Comparison of ENCODE assay signal across 27 mouse cellular contexts in the genomic region with DNA sequence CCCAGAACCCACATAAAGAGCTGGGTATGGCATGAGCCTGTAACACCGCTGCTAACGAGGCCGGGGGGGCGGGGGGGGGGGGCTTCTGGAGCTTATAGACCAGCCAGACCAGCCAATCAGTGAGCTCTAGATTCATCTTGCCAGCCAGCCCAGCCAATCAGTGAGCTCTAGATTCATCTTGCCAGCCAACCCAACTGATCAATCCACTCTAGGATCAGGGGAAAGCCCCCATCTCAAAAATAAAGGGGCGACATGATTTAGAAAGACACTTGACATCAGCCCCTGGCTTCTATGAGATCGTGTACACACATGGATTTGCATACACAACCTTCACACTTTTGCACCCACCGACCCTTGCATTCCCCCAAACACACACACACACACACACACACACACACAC. TPM values are rescaled to one million over a fixed set of nuclear protein-coding genes. Genes with fewer than 3 reads are reported as not detected.
DNase-seq lines count a peak whose midpoint lies in the region; ATAC-seq and TF ChIP-seq lines count a peak whose summit lies in the region.
"Had no signal": no experiment of that assay in that cellular context is flagged by ENCODE, and none has a peak within 500 bp of the region (broad histone marks: within the 10 kb centered on the region; RNA-seq: fewer than 3 reads in every experiment).

No protein-coding gene starts in this region.

- TF ChIP-seq RAD21 in CH12.LX (IDR thresholded peaks at IDR 0.05; ENCODE audit: low read depth, low read length): no peak

- no peak for ATAC-seq in intestine, postnatal 0 days
- ATAC-seq in forebrain, embryonic 11.5 days (replicated peaks; ENCODE audit: low FRiP score): no peak
- no peak for ATAC-seq in stomach, postnatal 0 days (ENCODE audit: low FRiP score, low TSS enrichment)
- ATAC-seq: activated CD4-positive, CD25-positive, alpha-beta regulatory T cell, adult 4 months; CD4-positive, CD25-positive, alpha-beta regulatory T cell, adult 4 months; Patski had no signal

- H3K4me1 ChIP-seq in CH12.LX (ENCODE audit: control insufficient read depth in 1 of 2, insufficient read depth in 2 of 2): peaks cover 22 to 67% of the 10 kb centered on the region in 2 experiments
- H3K4me1 ChIP-seq in intestine, postnatal 0 days (replicated peaks; ENCODE audit: control insufficient read depth, insufficient read depth, low read length): no peaks in the 10 kb centered on the region
- H3K4me1 ChIP-seq in forebrain, embryonic 11.5 days (replicated peaks; ENCODE audit: control insufficient read depth, insufficient read depth, low read length): no peaks in the 10 kb centered on the region
- H3K4me1 ChIP-seq in stomach, postnatal 0 days (replicated peaks; ENCODE audit: control insufficient read depth, insufficient read depth): no peaks in the 10 kb centered on the region

- in situ Hi-C loops in CH12.LX (cut with MboI; ENCODE audit: low pct_ligation_motif_present, low pct_unique_long_range_greater_than_20kb, low sequenced_read_pairs): no loop called here

- H3K27ac ChIP-seq in CH12.LX (ENCODE audit: insufficient read depth, low read depth): peak overlapping the region; percentile 57; the same call in 1 of the 2 replicates
- H3K27ac ChIP-seq in intestine, postnatal 0 days (ENCODE audit: low read depth, low read length): no peak overlapping the region
- H3K27ac ChIP-seq in forebrain, embryonic 11.5 days (ENCODE audit: low read depth, low read length): no peak overlapping the region
- H3K27ac ChIP-seq in stomach, postnatal 0 days (replicated peaks): no peak overlapping the region

- TF ChIP-seq EP300 in CH12.LX (IDR thresholded peaks at IDR 0.05; ENCODE audit: low read length): 0 out of 2 replicates have a peak, but pooled peaks have one; percentile 3
- TF ChIP-seq EP300 in stomach, postnatal 0 days (optimal IDR thresholded peaks at IDR 0.05): no peak

- H3K9ac ChIP-seq in CH12.LX (ENCODE audit: insufficient read depth, low read depth): no peak overlapping the region
- H3K9ac ChIP-seq in intestine, postnatal 0 days (ENCODE audit: low read depth, low read length): no peak overlapping the region
- H3K9ac ChIP-seq in forebrain, embryonic 11.5 days (ENCODE audit: low read length): no peak overlapping the region
- H3K9ac ChIP-seq in stomach, postnatal 0 days (ENCODE audit: low read length): no peak overlapping the region

- TF ChIP-seq CTCF in CH12.LX (conservative IDR thresholded peaks at IDR 0.05 in 1 of 2, IDR thresholded peaks at IDR 0.05 in 1 of 2; ENCODE audit: low read depth in 2 of 2, low read length in 2 of 2): no peak
- no peak for TF ChIP-seq CTCF in intestine, postnatal 0 days (IDR thresholded peaks at IDR 0.05; ENCODE audit: low read depth)
- TF ChIP-seq CTCF in stomach, postnatal 0 days (IDR thresholded peaks at IDR 0.05; ENCODE audit: low read depth): no peak

- no peaks in the 10 kb centered on the region for H3K9me3 ChIP-seq in CH12.LX (replicated peaks; ENCODE audit: low read length)
- H3K9me3 ChIP-seq in intestine, postnatal 0 days (ENCODE audit: control insufficient read depth): no peaks in the 10 kb centered on the region
- no peaks in the 10 kb centered on the region for H3K9me3 ChIP-seq in forebrain, embryonic 11.5 days (ENCODE audit: control insufficient read depth, low read length)
- H3K9me3 ChIP-seq in stomach, postnatal 0 days (ENCODE audit: control insufficient read depth, low read length): no peaks in the 10 kb centered on the region

- dilution Hi-C loops in CH12.LX (cut with MboI; ENCODE audit: extremely low pct_ligation_motif_present, extremely low pct_unique_long_range_greater_than_20kb, low sequenced_read_pairs): no loop called here

- no peaks in the 10 kb centered on the region for H3K27me3 ChIP-seq in CH12.LX (replicated peaks)
- no peaks in the 10 kb centered on the region for H3K27me3 ChIP-seq in splenic B cell, adult 2 months (ENCODE audit: control insufficient read depth, insufficient read depth, low read length, poor library complexity, severe bottlenecking)
- H3K27me3 ChIP-seq in intestine, postnatal 0 days (replicated peaks; ENCODE audit: control insufficient read depth, insufficient read depth, low read length): no peaks in the 10 kb centered on the region
- H3K27me3 ChIP-seq in forebrain, embryonic 11.5 days (ENCODE audit: control insufficient read depth, insufficient read depth, low read length): no peaks in the 10 kb centered on the region
- H3K27me3 ChIP-seq in stomach, postnatal 0 days (ENCODE audit: control insufficient read depth, insufficient read depth, low read length): no peaks in the 10 kb centered on the region
- H3K27me3 ChIP-seq: Patski had no signal

- no peaks in the 10 kb centered on the region for H3K36me3 ChIP-seq in CH12.LX (replicated peaks in 1 of 2; ENCODE audit: control insufficient read depth in 1 of 2, insufficient read depth in 1 of 2, low read length in 1 of 2)
- no peaks in the 10 kb centered on the region for H3K36me3 ChIP-seq in splenic B cell, adult 2 months (ENCODE audit: control insufficient read depth, insufficient read depth, low read length, poor library complexity, severe bottlenecking)
- H3K36me3 ChIP-seq in intestine, postnatal 0 days (ENCODE audit: control insufficient read depth, insufficient read depth): no peaks in the 10 kb centered on the region
- H3K36me3 ChIP-seq in forebrain, embryonic 11.5 days (ENCODE audit: control insufficient read depth, insufficient read depth, low read length): no peaks in the 10 kb centered on the region
- no peaks in the 10 kb centered on the region for H3K36me3 ChIP-seq in stomach, postnatal 0 days (ENCODE audit: control insufficient read depth, insufficient read depth, low read length)
- H3K36me3 ChIP-seq: G1E had no signal

- 66% methylated on average over 7 of the region's 7 CpGs for WGBS in intestine, postnatal 0 days
- 79% methylated on average over 7 of the region's 7 CpGs for WGBS in forebrain, embryonic 11.5 days
- WGBS in stomach, postnatal 0 days: 94% methylated on average over 6 of the region's 7 CpGs

- peak overlapping the region; percentile 85 for H3K4me2 ChIP-seq in CH12.LX (ENCODE audit: insufficient read depth, low read depth, poor library complexity, severe bottlenecking)
- no peak overlapping the region for H3K4me2 ChIP-seq in intestine, postnatal 0 days (replicated peaks; ENCODE audit: low read depth)
- no peak overlapping the region for H3K4me2 ChIP-seq in forebrain, embryonic 11.5 days (ENCODE audit: low read depth, low read length, severe bottlenecking)
- no peak overlapping the region for H3K4me2 ChIP-seq in stomach, postnatal 0 days (replicated peaks; ENCODE audit: low read depth)

- no peaks in the 10 kb centered on the region for H3K79me2 ChIP-seq in CH12.LX (replicated peaks; ENCODE audit: control insufficient read depth, extremely low read depth, insufficient read depth, poor library complexity, severe bottlenecking)

- H3K4me3 ChIP-seq in CH12.LX (replicated peaks in 1 of 3; ENCODE audit: low read depth in 2 of 3, low read length in 2 of 3, poor library complexity in 1 of 3): no peak overlapping the region
- no peak overlapping the region for H3K4me3 ChIP-seq in intestine, postnatal 0 days (ENCODE audit: low read depth, low read length)
- H3K4me3 ChIP-seq in forebrain, embryonic 11.5 days (ENCODE audit: low read depth, low read length): no peak overlapping the region
- H3K4me3 ChIP-seq in stomach, postnatal 0 days (ENCODE audit: low read depth, low read length): no peak overlapping the region

- no peak for TF ChIP-seq POLR2A in CH12.LX (IDR thresholded peaks at IDR 0.05; ENCODE audit: low read depth, low read length)

- peak; percentile 29 to 55 for DNase-seq in B cell, adult 2 months
- DNase-seq in CH12.LX (ENCODE audit: extremely low read depth) (peak; percentile 89), R1 (ENCODE audit: low read depth, low spot score) (peak; percentile 30)
- peak; percentile 27 for DNase-seq in splenic B cell, adult 2 months (ENCODE audit: low read depth, low spot score)
- DNase-seq in forebrain, embryonic 11.5 days (ENCODE audit: low spot score): no peak
- no peak for DNase-seq in stomach, postnatal 0 days (ENCODE audit: low spot score)
- no peak for DNase-seq in embryo, embryonic 10.5 days (ENCODE audit: low spot score)
- DNase-seq: adrenal gland, adult 2 months; adrenal gland, adult 8-10 months; adrenal gland, postnatal 10 days; adrenal gland, postnatal 14 days; adrenal gland, postnatal 25 days; adrenal gland, postnatal 36 days; cerebellum, adult 11 months; cerebellum, adult 11-12 months; cerebellum, adult 18-20 months; cerebellum, adult 2 months; cerebellum, adult 8-10 months had no signal

TF ChIP-seq in CH12.LX, 34 proteins besides CTCF, POLR2A, EP300 and RAD21:
- TF ChIP-seq TBP (conservative IDR thresholded peaks at IDR 0.05; ENCODE audit: low read depth, low read length) (peak; percentile 61; the same call in 1 of the 2 replicates), ELF1 (IDR thresholded peaks at IDR 0.05; ENCODE audit: low read depth, low read length) (no peak), BHLHE40 (IDR thresholded peaks at IDR 0.05; ENCODE audit: low read depth, low read length) (peak; percentile 42; the same call in 1 of the 2 replicates)

RNA-seq across cellular contexts. Expression of gene Ackr3, which starts 23.3 kb away (rescaled TPM):
- total RNA-seq in CH12.LX (2012; rRNA removed): 10.1 and 13.1 TPM in 2 replicates
- 18.0 and 23.1 TPM in 2 replicates for total RNA-seq in CH12.LX (2014; rRNA removed)
- polyA plus RNA-seq in CH12.LX (2012; ENCODE audit: insufficient read length, low read depth): 25.6 and 34.4 TPM in 2 replicates
- 8.9 and 9.2 TPM in 2 replicates for polyA plus RNA-seq in intestine, postnatal 0 days (2015; fragmentation: Nextera tagmentation; extraction: Ambion mirVana)
- 31.2 and 31.9 TPM in 2 replicates for polyA plus RNA-seq in forebrain, embryonic 11.5 days (2014; fragmentation: Nextera tagmentation; extraction: Ambion mirVana)
- 14.6 and 15.6 TPM in 2 replicates for polyA plus RNA-seq in stomach, postnatal 0 days (2015; fragmentation: Nextera tagmentation; extraction: Ambion mirVana)
- total RNA-seq: MEL had no signal
- polyA plus RNA-seq: CD4-positive, CD25-positive, alpha-beta regulatory T cell, adult 4 months; G1E had no signal

RNA-seq across cellular contexts. Expression of gene Iqca, which starts 27.3 kb away (rescaled TPM):
- not detected in 2 replicates for total RNA-seq in CH12.LX (2012; rRNA removed)
- total RNA-seq in CH12.LX (2014; rRNA removed): 0.19 TPM in 1 of 2 replicates, not detected in the other
- 1.0 TPM in 1 of 2 replicates, not detected in the other for polyA plus RNA-seq in CH12.LX (2012; ENCODE audit: insufficient read length, low read depth)
- polyA plus RNA-seq in intestine, postnatal 0 days (2015; fragmentation: Nextera tagmentation; extraction: Ambion mirVana): 0.13 and 0.47 TPM in 2 replicates
- polyA plus RNA-seq in forebrain, embryonic 11.5 days (2014; fragmentation: Nextera tagmentation; extraction: Ambion mirVana): 0.29 and 0.36 TPM in 2 replicates
- polyA plus RNA-seq in stomach, postnatal 0 days (2015; fragmentation: Nextera tagmentation; extraction: Ambion mirVana): 0.06 TPM in 1 of 2 replicates, not detected in the other
- total RNA-seq: adrenal gland, adult 18-20 months; adrenal gland, adult 2 months; adrenal gland, adult 8-10 months; adrenal gland, postnatal 10 days; adrenal gland, postnatal 14 days; adrenal gland, postnatal 25 days; adrenal gland, postnatal 36 days; adrenal gland, postnatal 4 days; MEL had no signal
- polyA plus RNA-seq: activated CD4-positive, CD25-positive, alpha-beta regulatory T cell, adult 4 months; adrenal gland, adult 2 months; C2C12; CD4-positive, CD25-positive, alpha-beta regulatory T cell, adult 4 months; G1E had no signal

Comparison
In these comparisons a context has a peak if more than half of its experiments do, and no peak if none do; other contexts are left out.
1. DNase-seq: peak in B cell, adult 2 months (2 of 2), CH12.LX (single experiment), R1 (single experiment) and splenic B cell, adult 2 months (single experiment); none in forebrain, embryonic 11.5 days (single experiment), stomach, postnatal 0 days (single experiment) and embryo, embryonic 10.5 days (single experiment).